27 mouse cellular contexts compared by ENCODE assay signal in genomic region chr11:94317014-94317413, GRCm38 (mm10). TPM values are rescaled to one million over a fixed set of nuclear protein-coding genes. Genes with fewer than 3 reads are reported as not detected.
DNase-seq lines count a peak whose midpoint lies in the region; ATAC-seq and TF ChIP-seq lines count a peak whose summit lies in the region.
"Had no signal": no experiment of that assay in that cellular context is flagged by ENCODE, and none has a peak within 500 bp of the region (broad histone marks: within the 10 kb centered on the region; RNA-seq: fewer than 3 reads in every experiment).

No protein-coding gene starts in this region.

- no peak overlapping the region for H3K4me3 ChIP-seq in gastrocnemius, adult 2 months
- no peak overlapping the region for H3K4me3 ChIP-seq in liver, embryonic 11.5 days (ENCODE audit: low read depth, low read length)
- H3K4me3 ChIP-seq in liver, postnatal 0 days (ENCODE audit: low read depth, low read length), result no peak overlapping the region
- H3K4me3 ChIP-seq: forebrain, embryonic 15.5 days; heart, adult 2 months; heart, embryonic 15.5 days; layer of hippocampus, adult 2 months; limb, embryonic 10.5 days had no signal

- no peak for TF ChIP-seq CTCF in gastrocnemius, adult 2 months (IDR thresholded peaks at IDR 0.05)
- no peak for TF ChIP-seq CTCF in liver, postnatal 0 days (IDR thresholded peaks at IDR 0.05; ENCODE audit: low read depth)

- DNase-seq in gastrocnemius, adult 2 months, result no peak
- no peak for DNase-seq in gastrocnemius, adult 18-20 months (ENCODE audit: low spot score)
- DNase-seq in liver, embryonic 11.5 days (ENCODE audit: low spot score), result no peak
- no peak for DNase-seq in liver
- DNase-seq in induced T-regulatory cell, adult 2 months (ENCODE audit: low read depth), result peak; percentile 35
- DNase-seq in liver, postnatal 0 days, result no peak
- no peak for DNase-seq in spleen, postnatal 36 days (ENCODE audit: low spot score in 2 of 2)
- no peak for DNase-seq in cerebellum, postnatal 25 days
- DNase-seq: adrenal gland, adult 8-10 months; cerebellum, adult 8-10 months; gastrocnemius, postnatal 14 days; heart, adult 2 months; kidney, adult 2 months; kidney, postnatal 25 days; lung, postnatal 10 days; thymus, adult 18-20 months; thymus, postnatal 4 days had no signal

- H3K9me3 ChIP-seq in liver, embryonic 11.5 days (ENCODE audit: control insufficient read depth, low read length), result no peaks in the 10 kb centered on the region
- no peaks in the 10 kb centered on the region for H3K9me3 ChIP-seq in liver, postnatal 0 days (ENCODE audit: low read length)
- H3K9me3 ChIP-seq: forebrain, embryonic 15.5 days; heart, embryonic 15.5 days; limb, embryonic 10.5 days; midbrain, embryonic 10.5 days had no signal

- peaks cover 4% of the 10 kb centered on the region; the same call in 1 of the 2 replicates for H3K36me3 ChIP-seq in liver, embryonic 11.5 days (ENCODE audit: control insufficient read depth, insufficient read depth, low read length)
- peaks cover 7% of the 10 kb centered on the region for H3K36me3 ChIP-seq in liver, postnatal 0 days (replicated peaks; ENCODE audit: insufficient read depth, low read length)
- H3K36me3 ChIP-seq: forebrain, embryonic 15.5 days had no signal

- no peak for ATAC-seq in liver, embryonic 11.5 days (replicated peaks; ENCODE audit: low FRiP score)
- ATAC-seq in liver, postnatal 0 days, result no peak
- ATAC-seq: activated CD4-positive, CD25-positive, alpha-beta regulatory T cell, adult 4 months; forebrain, embryonic 15.5 days; hindbrain, embryonic 16.5 days had no signal

- no peaks in the 10 kb centered on the region for H3K27me3 ChIP-seq in liver, embryonic 11.5 days (replicated peaks; ENCODE audit: control insufficient read depth, insufficient read depth, low read length)
- no peaks in the 10 kb centered on the region for H3K27me3 ChIP-seq in liver, postnatal 0 days (ENCODE audit: insufficient read depth, low read length)
- H3K27me3 ChIP-seq: forebrain, embryonic 15.5 days; heart, embryonic 15.5 days had no signal

- intact Hi-C loops in gastrocnemius, adult 2 months (cut with DNase I), result no loop called here

- H3K9ac ChIP-seq in liver, embryonic 11.5 days (ENCODE audit: low read depth, low read length), result no peak overlapping the region
- H3K9ac ChIP-seq in liver, postnatal 0 days (replicated peaks), result no peak overlapping the region
- H3K9ac ChIP-seq: forebrain, embryonic 15.5 days; heart, embryonic 15.5 days had no signal

- peaks cover 53% of the 10 kb centered on the region for H3K4me1 ChIP-seq in liver, embryonic 11.5 days (replicated peaks; ENCODE audit: control insufficient read depth, insufficient read depth, low read length)
- H3K4me1 ChIP-seq in liver, postnatal 0 days (ENCODE audit: insufficient read depth), result peaks cover 56% of the 10 kb centered on the region

- WGBS in liver, embryonic 11.5 days, result 72% methylated on average over 1 of the region's 1 CpGs
- WGBS in liver, postnatal 0 days (ENCODE audit: insufficient replicate concordance), result 63% methylated on average over 1 of the region's 1 CpGs

- peak overlapping the region; percentile 7; the same call in 1 of the 2 replicates for H3K27ac ChIP-seq in gastrocnemius, adult 2 months
- H3K27ac ChIP-seq in liver, embryonic 11.5 days (ENCODE audit: low read depth, low read length), result no peak overlapping the region
- H3K27ac ChIP-seq in liver, postnatal 0 days (ENCODE audit: low read depth), result 0 out of 2 replicates have a peak overlapping the region, but pooled peaks have one; percentile 32
- H3K27ac ChIP-seq: forebrain, embryonic 15.5 days; heart, adult 2 months; heart, embryonic 15.5 days; layer of hippocampus, adult 2 months; limb, embryonic 10.5 days; midbrain, embryonic 10.5 days had no signal

- no peak for TF ChIP-seq EP300 in liver, postnatal 0 days (IDR thresholded peaks at IDR 0.05; ENCODE audit: low read depth)

- peak overlapping the region; percentile 32; the same call in 1 of the 2 replicates for H3K4me2 ChIP-seq in liver, embryonic 11.5 days
- H3K4me2 ChIP-seq in liver, postnatal 0 days (ENCODE audit: low read depth, low read length), result peak overlapping the region; percentile 35
- H3K4me2 ChIP-seq: heart, embryonic 15.5 days had no signal

RNA-seq across cellular contexts. Expression of gene Luc7l3, which starts 4.8 kb away (rescaled TPM):
- 10 to 100 TPM; 41.1 to 48.6 TPM for total RNA-seq in gastrocnemius, adult 2 months (2021)
- total RNA-seq in gastrocnemius, adult 18-20 months (2021), result 10 to 100 TPM; 30.3 to 44.2 TPM
- polyA plus RNA-seq in liver, embryonic 11.5 days (2014; fragmentation: Nextera tagmentation; extraction: Ambion mirVana), result 90.6 and 97.6 TPM in 2 replicates
- polyA plus RNA-seq in liver, postnatal 0 days (2015; fragmentation: Nextera tagmentation; extraction: Ambion mirVana), result 35.8 and 36.5 TPM in 2 replicates

RNA-seq across cellular contexts. Expression of gene Ankrd40, which starts 10.8 kb away (rescaled TPM):
- 100 to 1,000 TPM; 203 to 264 TPM for total RNA-seq in gastrocnemius, adult 2 months (2021)
- 100 to 1,000 TPM; 245 to 246 TPM for total RNA-seq in gastrocnemius, adult 18-20 months (2021)
- polyA plus RNA-seq in liver, embryonic 11.5 days (2014; fragmentation: Nextera tagmentation; extraction: Ambion mirVana), result 12.7 and 13.2 TPM in 2 replicates
- 8.5 and 9.5 TPM in 2 replicates for polyA plus RNA-seq in liver, postnatal 0 days (2015; fragmentation: Nextera tagmentation; extraction: Ambion mirVana)

RNA-seq across cellular contexts. Expression of gene Gm21885, which starts 35.3 kb away (rescaled TPM):
- total RNA-seq in gastrocnemius, adult 2 months (2021), result not detected
- not detected for total RNA-seq in gastrocnemius, adult 18-20 months (2021)
- polyA plus RNA-seq in liver, embryonic 11.5 days (2014; fragmentation: Nextera tagmentation; extraction: Ambion mirVana), result 0.40 TPM in 1 of 2 replicates, not detected in the other
- polyA plus RNA-seq in liver, postnatal 0 days (2015; fragmentation: Nextera tagmentation; extraction: Ambion mirVana), result 0.42 and 0.43 TPM in 2 replicates
- total RNA-seq: adrenal gland, adult 8-10 months; gastrocnemius, postnatal 14 days; layer of hippocampus, adult 2 months; layer of hippocampus, postnatal 25 days; liver, adult 2 months; midbrain, postnatal 0 days had no signal
- polyA plus RNA-seq: heart, adult 2 months; heart, embryonic 15.5 days; hindbrain, embryonic 16.5 days; kidney, adult 2 months; limb, embryonic 10.5 days; midbrain, embryonic 10.5 days; midbrain, postnatal 0 days had no signal
